Comparison of ENCODE assay signal across 11 mouse cellular contexts in the genomic region with DNA sequence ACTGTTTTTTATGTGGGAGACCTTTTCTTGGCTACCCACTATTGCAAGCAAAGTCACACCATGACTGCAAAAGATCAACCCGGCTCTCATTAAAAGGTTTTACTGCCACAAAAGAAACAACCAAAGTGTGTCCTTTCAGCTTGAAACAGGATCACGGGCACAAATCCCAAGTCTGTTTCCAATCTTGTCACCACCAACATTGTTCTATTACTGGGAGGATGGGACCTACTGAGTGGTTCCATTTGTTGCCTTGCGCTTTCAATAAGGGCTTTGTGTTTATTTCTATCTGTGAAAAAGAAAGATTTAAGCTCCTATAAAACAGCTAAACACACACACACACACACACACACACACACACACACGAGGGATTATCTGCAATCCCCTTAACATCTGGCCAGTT. TPM values are rescaled to one million over a fixed set of nuclear protein-coding genes. Genes with fewer than 3 reads are reported as not detected.
DNase-seq lines count a peak whose midpoint lies in the region; ATAC-seq and TF ChIP-seq lines count a peak whose summit lies in the region.
"Had no signal": no experiment of that assay in that cellular context is flagged by ENCODE, and none has a peak within 500 bp of the region (broad histone marks: within the 10 kb centered on the region; RNA-seq: fewer than 3 reads in every experiment).

No protein-coding gene starts in this region.

- H3K27ac ChIP-seq in lung, embryonic 14.5 days (ENCODE audit: low read depth), result no peak overlapping the region
- no peak overlapping the region for H3K27ac ChIP-seq in embryonic fibroblast, embryonic 13.5 days (ENCODE audit: insufficient read depth, low read length)
- H3K27ac ChIP-seq in hindbrain, embryonic 16.5 days (ENCODE audit: low read depth, low read length), result no peak overlapping the region
- no peak overlapping the region for H3K27ac ChIP-seq in neural tube, embryonic 14.5 days (ENCODE audit: low read depth, low read length)
- H3K27ac ChIP-seq: liver, embryonic 15.5 days had no signal

- H3K9me3 ChIP-seq in lung, embryonic 14.5 days (ENCODE audit: low read depth, low read length), result no peaks in the 10 kb centered on the region
- H3K9me3 ChIP-seq in hindbrain, embryonic 16.5 days (ENCODE audit: control insufficient read depth, low read length), result no peaks in the 10 kb centered on the region
- H3K9me3 ChIP-seq in neural tube, embryonic 14.5 days (ENCODE audit: control insufficient read depth, low read length), result no peaks in the 10 kb centered on the region
- H3K9me3 ChIP-seq: G1E; liver, embryonic 15.5 days had no signal

- 0 out of 2 replicates have a peak, but pooled peaks cover 3% of the 10 kb centered on the region for H3K4me1 ChIP-seq in lung, embryonic 14.5 days (ENCODE audit: insufficient read depth)
- H3K4me1 ChIP-seq in embryonic fibroblast, embryonic 13.5 days (ENCODE audit: control insufficient read depth, insufficient read depth, low read length), result peaks cover 4% of the 10 kb centered on the region; the same call in 1 of the 2 replicates
- H3K4me1 ChIP-seq in hindbrain, embryonic 16.5 days (ENCODE audit: control insufficient read depth, insufficient read depth, low read depth, low read length), result peaks cover 3% of the 10 kb centered on the region; the same call in 1 of the 2 replicates
- H3K4me1 ChIP-seq in neural tube, embryonic 14.5 days (ENCODE audit: control insufficient read depth, insufficient read depth, low read length), result 0 out of 2 replicates have a peak, but pooled peaks cover 4% of the 10 kb centered on the region
- H3K4me1 ChIP-seq: liver, embryonic 15.5 days had no signal

- no peaks in the 10 kb centered on the region for H3K27me3 ChIP-seq in lung, embryonic 14.5 days (ENCODE audit: insufficient read depth, low read length)
- H3K27me3 ChIP-seq in hindbrain, embryonic 16.5 days (replicated peaks; ENCODE audit: control insufficient read depth, insufficient read depth, low read length), result no peaks in the 10 kb centered on the region
- no peaks in the 10 kb centered on the region for H3K27me3 ChIP-seq in neural tube, embryonic 14.5 days (ENCODE audit: control insufficient read depth, insufficient read depth, low read length)

- DNase-seq in lung, embryonic 14.5 days, result no peak
- DNase-seq in lung, adult 18-20 months, result no peak
- DNase-seq in testis, postnatal 14 days (ENCODE audit: low spot score), result no peak
- DNase-seq in c-Kit-positive CD71-positive TER-119-positive erythroid progenitor cells, embryonic 14.5 days (ENCODE audit: low spot score), result no peak
- DNase-seq: thymus, postnatal 25 days had no signal

- TF ChIP-seq CTCF in lung, embryonic 14.5 days (IDR thresholded peaks at IDR 0.05; ENCODE audit: low read depth), result no peak
- TF ChIP-seq CTCF in embryonic fibroblast, embryonic 13.5 days (IDR thresholded peaks at IDR 0.05; ENCODE audit: borderline replicate concordance, insufficient read depth, low read length), result no peak

- H3K9ac ChIP-seq in lung, embryonic 14.5 days, result peak overlapping the region; percentile 37
- no peak overlapping the region for H3K9ac ChIP-seq in hindbrain, embryonic 16.5 days (ENCODE audit: low read depth, low read length)
- no peak overlapping the region for H3K9ac ChIP-seq in neural tube, embryonic 14.5 days (replicated peaks; ENCODE audit: low read depth, low read length)
- H3K9ac ChIP-seq: liver, embryonic 15.5 days had no signal

- peak overlapping the region; percentile 72; the same call in 1 of the 2 replicates for H3K4me3 ChIP-seq in lung, embryonic 14.5 days (ENCODE audit: low read depth, low read length)
- H3K4me3 ChIP-seq in embryonic fibroblast, embryonic 13.5 days (ENCODE audit: insufficient read depth, low read length), result peak overlapping the region; percentile 22; the same call in 1 of the 2 replicates
- no peak overlapping the region for H3K4me3 ChIP-seq in hindbrain, embryonic 16.5 days (ENCODE audit: low read length)
- no peak overlapping the region for H3K4me3 ChIP-seq in neural tube, embryonic 14.5 days (ENCODE audit: low read depth, low read length)

- ATAC-seq in lung, embryonic 14.5 days (ENCODE audit: insufficient read depth), result no peak
- ATAC-seq in hindbrain, embryonic 16.5 days, result no peak
- no peak for ATAC-seq in neural tube, embryonic 14.5 days (ENCODE audit: low read depth)
- ATAC-seq in erythroblast, adult 5-6 weeks (replicated peaks; ENCODE audit: low FRiP score, poor library complexity, severe bottlenecking), result no peak

- H3K4me2 ChIP-seq in lung, embryonic 14.5 days, result peak overlapping the region; percentile 65
- H3K4me2 ChIP-seq in hindbrain, embryonic 16.5 days (ENCODE audit: low read length), result peak overlapping the region; percentile 72
- peak overlapping the region; percentile 89; the same call in 1 of the 2 replicates for H3K4me2 ChIP-seq in neural tube, embryonic 14.5 days (ENCODE audit: low read depth, low read length)

- 50% methylated on average over 4 of the region's 4 CpGs for WGBS in lung, embryonic 14.5 days
- WGBS in hindbrain, embryonic 16.5 days, result 37% methylated on average over 4 of the region's 4 CpGs
- 13% methylated on average over 4 of the region's 4 CpGs for WGBS in neural tube, embryonic 14.5 days

- no peaks in the 10 kb centered on the region for H3K36me3 ChIP-seq in lung, embryonic 14.5 days (ENCODE audit: insufficient read depth)
- H3K36me3 ChIP-seq in hindbrain, embryonic 16.5 days (ENCODE audit: control insufficient read depth, insufficient read depth, low read length), result no peaks in the 10 kb centered on the region
- H3K36me3 ChIP-seq in neural tube, embryonic 14.5 days (ENCODE audit: control insufficient read depth, insufficient read depth, low read length), result no peaks in the 10 kb centered on the region
- H3K36me3 ChIP-seq: G1E; liver, embryonic 15.5 days had no signal

- TF ChIP-seq POLR2A in embryonic fibroblast, embryonic 13.5 days (IDR thresholded peaks at IDR 0.05; ENCODE audit: low read depth, low read length), result no peak

RNA-seq across cellular contexts. Expression of a gene that starts 1.8 kb away (rescaled TPM):
- 9.7 and 10.6 TPM in 2 replicates for polyA plus RNA-seq in lung, embryonic 14.5 days (2014; fragmentation: Nextera tagmentation; extraction: Ambion mirVana)
- polyA plus RNA-seq in embryonic fibroblast, embryonic 13.5 days (2011; ENCODE audit: insufficient read length, low read depth, missing spikeins), result 14.1 and 16.4 TPM in 2 replicates
- polyA plus RNA-seq in hindbrain, embryonic 16.5 days (2015; fragmentation: Nextera tagmentation; extraction: Ambion mirVana), result 2.0 and 3.0 TPM in 2 replicates
- polyA plus RNA-seq in neural tube, embryonic 14.5 days (2014; fragmentation: Nextera tagmentation; extraction: Ambion mirVana), result 2.2 and 3.9 TPM in 2 replicates
- 5.4 and 5.6 TPM in 2 replicates for total RNA-seq in erythroblast, adult 5-6 weeks (2015; ENCODE audit: low replicate concordance)
- total RNA-seq in erythroblast, adult 5-6 weeks (2017; ENCODE audit: low replicate concordance), result 2.8 and 4.5 TPM in 2 replicates

RNA-seq across cellular contexts. Expression of a gene that starts 40.2 kb away (rescaled TPM):
- 36.2 TPM in 2 replicates for polyA plus RNA-seq in lung, embryonic 14.5 days (2014; fragmentation: Nextera tagmentation; extraction: Ambion mirVana)
- 14.8 and 18.7 TPM in 2 replicates for polyA plus RNA-seq in embryonic fibroblast, embryonic 13.5 days (2011; ENCODE audit: insufficient read length, low read depth, missing spikeins)
- 56.7 and 68.3 TPM in 2 replicates for polyA plus RNA-seq in hindbrain, embryonic 16.5 days (2015; fragmentation: Nextera tagmentation; extraction: Ambion mirVana)
- 47.0 and 50.5 TPM in 2 replicates for polyA plus RNA-seq in neural tube, embryonic 14.5 days (2014; fragmentation: Nextera tagmentation; extraction: Ambion mirVana)
- total RNA-seq in erythroblast, adult 5-6 weeks (2015; ENCODE audit: low replicate concordance), result 0.63 and 2.7 TPM in 2 replicates
- total RNA-seq in erythroblast, adult 5-6 weeks (2017; ENCODE audit: low replicate concordance), result not detected in 2 replicates

Comparison
In these comparisons a context has a peak if more than half of its experiments do, and no peak if none do; other contexts are left out.
1. H3K4me3 ChIP-seq: peak in lung, embryonic 14.5 days (single experiment) and embryonic fibroblast, embryonic 13.5 days (single experiment); none in hindbrain, embryonic 16.5 days (single experiment) and neural tube, embryonic 14.5 days (single experiment).
2. Peak in every context shown above with its lines, with median percentiles within 50 percentile points of each other: H3K4me2 ChIP-seq.